Comparison of ENCODE assay signal across 18 mouse cellular contexts in genomic region chr1:77433148-77433547, GRCm38 (mm10).
A peak's percentile ranks its signal among the peaks of the same experiment; 100 is the strongest.
DNase-seq lines count a peak whose midpoint lies in the region; ATAC-seq and TF ChIP-seq lines count a peak whose summit lies in the region.
"Had no signal": no experiment of that assay in that cellular context is flagged by ENCODE, and none has a peak within 500 bp of the region (broad histone marks: within the 10 kb centered on the region; RNA-seq: fewer than 3 reads in every experiment).

No protein-coding gene starts in this region.

- H3K27ac ChIP-seq in intestine, postnatal 0 days (ENCODE audit: low read depth, low read length), result no peak overlapping the region
- no peak overlapping the region for H3K27ac ChIP-seq in intestine, embryonic 16.5 days (ENCODE audit: low read length)
- no peak overlapping the region for H3K27ac ChIP-seq in stomach, postnatal 0 days (replicated peaks)
- H3K27ac ChIP-seq: embryonic facial prominence, embryonic 13.5 days; forebrain, embryonic 13.5 days; gastrocnemius, adult 2 months; heart, embryonic 13.5 days; hindbrain, embryonic 13.5 days; intestine, embryonic 15.5 days had no signal

- TF ChIP-seq EP300 in stomach, postnatal 0 days (optimal IDR thresholded peaks at IDR 0.05), result no peak

- no peak for ATAC-seq in intestine, postnatal 0 days
- no peak for ATAC-seq in intestine, embryonic 16.5 days
- ATAC-seq in stomach, postnatal 0 days (ENCODE audit: low FRiP score, low TSS enrichment), result no peak
- ATAC-seq: forebrain, embryonic 13.5 days had no signal

- H3K4me2 ChIP-seq in intestine, postnatal 0 days (replicated peaks; ENCODE audit: low read depth), result no peak overlapping the region
- H3K4me2 ChIP-seq in intestine, embryonic 16.5 days (ENCODE audit: low read depth, low read length), result no peak overlapping the region
- no peak overlapping the region for H3K4me2 ChIP-seq in stomach, postnatal 0 days (replicated peaks; ENCODE audit: low read depth)
- H3K4me2 ChIP-seq: embryonic facial prominence, embryonic 13.5 days; forebrain, embryonic 13.5 days; heart, embryonic 13.5 days; hindbrain, embryonic 13.5 days; intestine, embryonic 15.5 days had no signal

- TF ChIP-seq CTCF in intestine, postnatal 0 days (IDR thresholded peaks at IDR 0.05; ENCODE audit: low read depth), result peak; percentile 20
- peak; percentile 45 for TF ChIP-seq CTCF in E14TG2a.4 (conservative IDR thresholded peaks at IDR 0.05; ENCODE audit: low read length)
- TF ChIP-seq CTCF in stomach, postnatal 0 days (IDR thresholded peaks at IDR 0.05; ENCODE audit: low read depth), result 0 out of 2 replicates have a peak, but pooled peaks have one; percentile 14

- H3K4me1 ChIP-seq in intestine, postnatal 0 days (replicated peaks; ENCODE audit: control insufficient read depth, insufficient read depth, low read length), result no peaks in the 10 kb centered on the region
- peaks cover 2% of the 10 kb centered on the region; the same call in 1 of the 2 replicates for H3K4me1 ChIP-seq in intestine, embryonic 16.5 days (ENCODE audit: control insufficient read depth, insufficient read depth, low read length)
- peaks cover 41% of the 10 kb centered on the region for H3K4me1 ChIP-seq in E14TG2a.4 (replicated peaks; ENCODE audit: low read depth, low read length)
- H3K4me1 ChIP-seq in stomach, postnatal 0 days (replicated peaks; ENCODE audit: control insufficient read depth, insufficient read depth), result no peaks in the 10 kb centered on the region
- H3K4me1 ChIP-seq: intestine, embryonic 15.5 days had no signal

- H3K9ac ChIP-seq in intestine, postnatal 0 days (ENCODE audit: low read depth, low read length), result no peak overlapping the region
- no peak overlapping the region for H3K9ac ChIP-seq in intestine, embryonic 16.5 days (ENCODE audit: low read depth, low read length)
- H3K9ac ChIP-seq in stomach, postnatal 0 days (ENCODE audit: low read length), result no peak overlapping the region
- H3K9ac ChIP-seq: embryonic facial prominence, embryonic 13.5 days; forebrain, embryonic 13.5 days; heart, embryonic 13.5 days; hindbrain, embryonic 13.5 days; intestine, embryonic 15.5 days had no signal

- no peaks in the 10 kb centered on the region for H3K27me3 ChIP-seq in intestine, postnatal 0 days (replicated peaks; ENCODE audit: control insufficient read depth, insufficient read depth, low read length)
- H3K27me3 ChIP-seq in intestine, embryonic 16.5 days (replicated peaks; ENCODE audit: control insufficient read depth, insufficient read depth, low read length), result no peaks in the 10 kb centered on the region
- no peaks in the 10 kb centered on the region for H3K27me3 ChIP-seq in E14TG2a.4 (ENCODE audit: insufficient read depth, low read length)
- H3K27me3 ChIP-seq in stomach, postnatal 0 days (ENCODE audit: control insufficient read depth, insufficient read depth, low read length), result no peaks in the 10 kb centered on the region
- H3K27me3 ChIP-seq: embryonic facial prominence, embryonic 13.5 days; forebrain, embryonic 13.5 days; heart, embryonic 13.5 days; hindbrain, embryonic 13.5 days; intestine, embryonic 15.5 days had no signal

- no peak overlapping the region for H3K4me3 ChIP-seq in intestine, postnatal 0 days (ENCODE audit: low read depth, low read length)
- H3K4me3 ChIP-seq in intestine, embryonic 16.5 days (ENCODE audit: low read length), result no peak overlapping the region
- no peak overlapping the region for H3K4me3 ChIP-seq in E14TG2a.4 (replicated peaks; ENCODE audit: low read length)
- no peak overlapping the region for H3K4me3 ChIP-seq in stomach, postnatal 0 days (ENCODE audit: low read depth, low read length)
- H3K4me3 ChIP-seq: embryonic facial prominence, embryonic 13.5 days; forebrain, embryonic 13.5 days; gastrocnemius, adult 2 months; heart, embryonic 13.5 days; hindbrain, embryonic 13.5 days; intestine, embryonic 15.5 days had no signal

- DNase-seq in ES-CJ7 (ENCODE audit: low read depth, low spot score), result peak; percentile 62
- no peak for DNase-seq in stomach, postnatal 0 days (ENCODE audit: low spot score)
- DNase-seq in thymus, postnatal 36 days, result no peak
- DNase-seq: adrenal gland, adult 8-10 months; cerebellum, adult 11 months; cerebellum, adult 8-10 months; cerebellum, postnatal 36 days; gastrocnemius, adult 2 months; gastrocnemius, postnatal 25 days; heart, postnatal 4 days had no signal

- WGBS in intestine, postnatal 0 days, result 83% methylated on average over 3 of the region's 3 CpGs
- WGBS in intestine, embryonic 16.5 days, result 88% methylated on average over 3 of the region's 3 CpGs
- WGBS in stomach, postnatal 0 days, result 97% methylated on average over 3 of the region's 3 CpGs

- no peaks in the 10 kb centered on the region for H3K36me3 ChIP-seq in intestine, postnatal 0 days (ENCODE audit: control insufficient read depth, insufficient read depth)
- no peaks in the 10 kb centered on the region for H3K36me3 ChIP-seq in intestine, embryonic 16.5 days (ENCODE audit: control insufficient read depth, insufficient read depth, low read length)
- H3K36me3 ChIP-seq in E14TG2a.4 (ENCODE audit: insufficient read depth, low read length), result peaks cover 74% of the 10 kb centered on the region
- H3K36me3 ChIP-seq in stomach, postnatal 0 days (ENCODE audit: control insufficient read depth, insufficient read depth, low read length), result no peaks in the 10 kb centered on the region
- H3K36me3 ChIP-seq: heart, embryonic 13.5 days; hindbrain, embryonic 13.5 days; intestine, embryonic 15.5 days had no signal

- no peaks in the 10 kb centered on the region for H3K9me3 ChIP-seq in intestine, postnatal 0 days (ENCODE audit: control insufficient read depth)
- H3K9me3 ChIP-seq in intestine, embryonic 16.5 days (ENCODE audit: control insufficient read depth, low read length), result no peaks in the 10 kb centered on the region
- no peaks in the 10 kb centered on the region for H3K9me3 ChIP-seq in E14TG2a.4 (ENCODE audit: low read length)
- no peaks in the 10 kb centered on the region for H3K9me3 ChIP-seq in stomach, postnatal 0 days (ENCODE audit: control insufficient read depth, low read length)
- H3K9me3 ChIP-seq: embryonic facial prominence, embryonic 13.5 days; forebrain, embryonic 13.5 days; heart, embryonic 13.5 days; hindbrain, embryonic 13.5 days; intestine, embryonic 15.5 days had no signal
